Mouse (Mus musculus) hindbrain, embryonic 13.5 days (tissue): ENCODE results near the gene Gm45717. TPM values are rescaled to one million over a fixed set of nuclear protein-coding genes. Genes with fewer than 3 reads are reported as not detected.

ENCODE experiments used
- ATAC-seq: fragments of 200-750 bp; cut with Nextera tagmentation; 2 replicates; pipeline ENCODE4 v1.8.0; 2017; ENCODE audit warnings: moderate TSS enrichment; ENCODE audit not compliant: low FRiP score
- H3K27ac ChIP-seq: fragments of 300-500 bp; sonication (generic); 2 replicates; pipeline ENCODE4 v1.5.1; 2015; ENCODE audit warnings: inconsistent platforms, mild to moderate bottlenecking, moderate library complexity
- H3K27me3 ChIP-seq: fragments of 300-500 bp; sonication (generic); 2 replicates; pipeline ENCODE4 v1.6.1; 2015; ENCODE audit warnings: mild to moderate bottlenecking, inconsistent platforms
- H3K36me3 ChIP-seq: fragments of 300-500 bp; sonication (generic); 2 replicates; pipeline ENCODE4 v1.6.1; 2015; ENCODE audit warnings: mild to moderate bottlenecking, inconsistent platforms
- H3K4me1 ChIP-seq: fragments of 300-500 bp; sonication (generic); replicated peaks from 2 replicates; pipeline ENCODE4 v1.6.1; 2015; ENCODE audit warnings: inconsistent platforms
- H3K4me2 ChIP-seq: fragments of 300-500 bp; sonication (generic); 2 replicates; pipeline ENCODE4 v1.6.1; 2015; ENCODE audit warnings: inconsistent platforms, mild to moderate bottlenecking, moderate library complexity
- H3K4me3 ChIP-seq: fragments of 300-500 bp; sonication (generic); 2 replicates; pipeline ENCODE4 v1.5.1; 2015; ENCODE audit warnings: mild to moderate bottlenecking, inconsistent platforms
- H3K9ac ChIP-seq: fragments of 300-500 bp; sonication (generic); 2 replicates; pipeline ENCODE4 v1.6.1; 2015; ENCODE audit warnings: mild to moderate bottlenecking, inconsistent platforms
- H3K9me3 ChIP-seq: fragments of 300-500 bp; sonication (generic); 2 replicates; pipeline ENCODE4 v1.6.1; 2016; ENCODE audit warnings: inconsistent platforms
- WGBS: fragments of 180-500 bp; shearing (Covaris S2); methylation state at CpG from one replicate; pipeline ENCODE4 v1.1.7; 2015; 5-methylcytosine and 5-hydroxymethylcytosine counted together
- polyA plus RNA-seq: library from polyadenylated mRNA; unstranded; fragments of >200 nt; fragmentation: Nextera tagmentation; extraction: Ambion mirVana; gene quantifications from 2 replicates; pipeline ENCODE4 v1.2.1, GENCODE M21; 2015

Gm45717 gene
- polyA plus RNA-seq, 1 experiment from 2014 or later = not detected

DNA sequence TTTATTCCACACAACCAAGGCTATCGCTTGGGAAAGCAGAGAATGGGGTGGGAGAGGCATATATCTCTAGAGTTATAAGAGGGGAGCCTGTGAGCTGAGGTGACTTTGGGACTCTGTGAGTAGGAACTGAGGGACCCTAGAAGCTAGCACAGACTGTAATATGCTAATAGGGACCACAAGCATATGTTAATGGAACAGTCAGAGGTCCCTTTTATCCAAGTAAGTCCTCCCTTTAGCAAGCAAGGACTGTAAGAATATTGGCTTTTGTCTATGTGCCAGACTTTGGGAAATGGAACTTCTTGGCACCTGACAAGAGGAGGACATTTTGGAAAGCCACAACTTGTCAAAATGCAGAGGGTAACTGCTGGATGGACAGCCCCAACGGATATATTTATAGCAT, 16.8 kb downstream of the Gm45717 start:
- no peaks in the 10 kb centered on the region for H3K9me3 ChIP-seq
- H3K4me1 ChIP-seq = peaks cover 19% of the 10 kb centered on the region
- no peak overlapping the region for H3K9ac ChIP-seq
- no peak overlapping the region for H3K4me3 ChIP-seq
- H3K36me3 ChIP-seq = no peaks in the 10 kb centered on the region
- no peak for ATAC-seq
- no peak overlapping the region for H3K27ac ChIP-seq
- no peak overlapping the region for H3K4me2 ChIP-seq
- 22% methylated on average over 2 of the region's 2 CpGs for WGBS
- peaks cover 2% of the 10 kb centered on the region; the same call in 1 of the 2 replicates for H3K27me3 ChIP-seq

- H3K4me3 ChIP-seq = no peak overlapping the region
- H3K36me3 ChIP-seq = no peaks in the 10 kb centered on the region
- no peak overlapping the region for H3K9ac ChIP-seq
- peaks cover 19% of the 10 kb centered on the region for H3K4me1 ChIP-seq
- peaks cover 2% of the 10 kb centered on the region; the same call in 1 of the 2 replicates for H3K27me3 ChIP-seq
- no peak overlapping the region for H3K4me2 ChIP-seq
- no peak overlapping the region for H3K27ac ChIP-seq
- no peaks in the 10 kb centered on the region for H3K9me3 ChIP-seq
- WGBS = 39% methylated on average over 3 of the region's 3 CpGs
- no peak for ATAC-seq
Observed at GRCm38 (mm10) chr7:140938436-140938835, 17.3 kb downstream of the Gm45717 start.

DNA sequence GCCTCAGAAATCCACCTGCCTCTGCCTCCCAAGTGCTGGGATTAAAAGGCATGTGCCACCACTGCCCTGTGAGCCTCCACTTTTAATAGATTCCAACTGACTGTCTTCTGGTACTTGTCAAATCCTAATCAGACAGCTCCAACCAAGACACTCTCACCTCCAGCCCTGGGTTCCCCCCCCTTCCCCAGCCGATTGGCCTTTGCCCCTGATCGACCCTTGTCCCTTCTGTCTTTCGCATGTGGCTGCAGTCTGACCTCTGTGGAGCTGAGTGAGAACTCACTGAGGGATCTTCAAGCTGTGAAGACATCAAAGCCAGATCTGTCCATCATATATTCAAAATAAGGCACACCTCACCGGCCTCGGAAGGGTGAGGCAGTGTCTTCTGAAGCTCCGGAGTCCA, 28.6 kb downstream of the Gm45717 start:
- no peaks in the 10 kb centered on the region for H3K36me3 ChIP-seq
- WGBS = 88% methylated on average over 6 of the region's 6 CpGs
- no peak overlapping the region for H3K4me3 ChIP-seq
- no peak overlapping the region for H3K27ac ChIP-seq
- ATAC-seq = no peak
- no peaks in the 10 kb centered on the region for H3K9me3 ChIP-seq
- peaks cover 16% of the 10 kb centered on the region for H3K4me1 ChIP-seq
- H3K27me3 ChIP-seq = peaks cover 36% of the 10 kb centered on the region
- H3K4me2 ChIP-seq = no peak overlapping the region
- no peak overlapping the region for H3K9ac ChIP-seq

DNA sequence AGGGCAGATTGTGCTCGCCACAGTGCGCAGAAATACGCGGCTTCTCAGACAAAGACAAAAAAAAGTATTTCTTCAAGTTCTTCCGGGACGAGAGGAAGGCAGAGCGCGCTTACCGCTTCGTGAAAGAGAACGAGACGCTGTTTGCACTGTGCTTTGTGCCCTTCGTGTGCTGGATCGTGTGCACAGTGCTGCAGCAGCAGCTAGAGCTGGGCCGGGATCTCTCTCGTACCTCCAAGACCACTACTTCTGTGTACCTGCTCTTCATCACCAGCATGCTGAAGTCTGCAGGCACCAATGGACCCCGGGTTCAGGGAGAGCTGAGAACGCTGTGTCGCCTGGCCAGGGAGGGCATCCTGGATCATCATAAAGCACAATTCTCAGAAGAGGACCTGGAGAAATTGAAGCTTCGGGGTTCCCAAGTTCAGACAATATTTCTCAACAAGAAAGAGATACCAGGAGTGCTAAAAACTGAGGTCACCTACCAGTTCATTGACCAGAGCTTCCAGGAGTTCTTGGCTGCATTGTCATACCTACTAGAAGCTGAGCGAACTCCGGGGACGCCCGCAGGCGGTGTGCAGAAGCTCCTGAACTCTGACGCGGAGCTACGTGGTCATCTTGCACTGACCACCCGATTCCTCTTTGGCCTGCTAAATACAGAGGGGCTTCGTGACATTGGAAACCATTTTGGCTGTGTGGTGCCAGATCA, 32.5 kb downstream of the Gm45717 start:
- Histone ChIP-seq H3K4me1 (peaks cover 25% of the 10 kb centered on the region), H3K9ac (peak overlapping the region; percentile 61), H3K4me3 (peak overlapping the region; percentile 42), H3K4me2 (peak overlapping the region; percentile 90), H3K36me3 (no peaks in the 10 kb centered on the region), H3K9me3 (no peaks in the 10 kb centered on the region), H3K27ac (no peak overlapping the region), H3K27me3 (peaks cover 72% of the 10 kb centered on the region)
- ATAC-seq = no peak
- 24% methylated on average over 30 of the region's 30 CpGs for WGBS

DNA sequence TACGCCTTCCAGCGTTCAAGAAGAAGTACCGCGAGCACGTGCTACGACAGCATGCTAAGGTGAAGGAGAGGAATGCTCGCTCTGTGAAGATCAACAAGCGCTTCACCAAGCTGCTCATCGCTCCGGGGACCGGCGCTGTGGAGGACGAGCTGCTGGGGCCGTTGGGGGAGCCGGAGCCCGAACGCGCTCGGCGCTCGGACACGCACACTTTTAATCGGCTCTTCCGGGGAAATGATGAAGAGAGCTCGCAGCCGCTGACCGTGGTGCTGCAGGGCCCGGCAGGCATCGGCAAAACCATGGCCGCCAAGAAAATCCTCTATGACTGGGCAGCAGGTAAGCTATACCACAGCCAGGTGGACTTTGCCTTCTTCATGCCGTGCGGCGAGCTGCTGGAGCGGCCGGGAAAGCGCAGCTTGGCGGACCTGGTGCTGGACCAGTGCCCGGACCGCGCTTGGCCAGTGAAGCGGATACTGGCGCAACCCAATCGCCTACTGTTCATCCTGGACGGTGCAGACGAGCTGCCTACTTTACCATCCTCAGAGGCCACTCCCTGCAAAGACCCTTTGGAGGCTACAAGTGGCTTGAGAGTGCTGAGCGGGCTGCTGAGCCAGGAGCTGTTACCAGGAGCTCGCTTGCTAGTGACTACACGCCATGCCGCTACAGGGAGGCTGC, 33.2 kb downstream of the Gm45717 start:
- Histone ChIP-seq H3K9ac (peak overlapping the region; percentile 61), H3K4me2 (peak overlapping the region; percentile 90), H3K27ac (no peak overlapping the region), H3K36me3 (no peaks in the 10 kb centered on the region), H3K9me3 (no peaks in the 10 kb centered on the region), H3K4me1 (peaks cover 25% of the 10 kb centered on the region), H3K27me3 (peaks cover 79% of the 10 kb centered on the region), H3K4me3 (peak overlapping the region; percentile 42)
- WGBS = under 1% methylated on average over 49 of the region's 49 CpGs
- peak; percentile 54; the same call in 1 of the 2 replicates for ATAC-seq

DNA sequence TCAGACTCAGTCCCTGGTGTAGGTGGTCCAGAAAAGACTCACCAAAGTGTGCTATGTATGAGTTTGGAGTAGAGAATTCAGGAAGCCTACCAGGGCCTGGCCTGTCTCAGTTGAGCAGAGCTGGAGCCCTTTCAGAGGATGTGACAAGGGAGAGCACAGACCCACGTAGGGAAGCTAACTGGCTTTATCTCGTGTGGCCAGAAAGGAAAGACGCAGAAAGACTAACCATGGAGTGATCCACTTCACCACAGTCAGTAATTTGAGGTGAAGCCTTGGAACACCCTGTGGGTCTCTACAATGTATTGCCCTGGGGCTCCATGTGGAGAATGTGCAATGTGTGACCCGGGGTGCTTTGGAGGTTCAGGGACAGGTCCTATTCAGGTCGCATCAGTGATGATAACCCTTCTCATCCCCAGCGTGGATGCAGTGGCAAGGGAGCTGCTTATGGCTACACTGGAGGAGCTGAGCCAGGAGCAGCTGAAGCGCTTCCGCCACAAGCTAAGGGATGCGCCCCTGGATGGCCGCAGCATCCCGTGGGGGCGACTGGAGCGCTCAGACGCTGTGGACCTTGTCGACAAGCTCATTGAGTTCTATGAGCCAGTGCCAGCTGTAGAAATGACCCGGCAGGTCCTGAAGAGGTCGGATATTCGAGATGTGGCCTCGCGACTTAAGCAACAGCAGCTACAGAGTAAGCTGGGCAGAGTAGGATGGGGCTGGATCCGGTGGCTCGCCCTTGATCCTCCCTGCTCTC, 34.3 kb downstream of the Gm45717 start:
- Histone ChIP-seq H3K27ac (no peak overlapping the region), H3K4me3 (peak overlapping the region; percentile 42), H3K4me2 (peak overlapping the region; percentile 90), H3K4me1 (peaks cover 25% of the 10 kb centered on the region), H3K27me3 (peaks cover 79% of the 10 kb centered on the region), H3K36me3 (no peaks in the 10 kb centered on the region), H3K9ac (no peak overlapping the region), H3K9me3 (no peaks in the 10 kb centered on the region)
- 27% methylated on average over 22 of the region's 22 CpGs for WGBS
- ATAC-seq = no peak

DNA sequence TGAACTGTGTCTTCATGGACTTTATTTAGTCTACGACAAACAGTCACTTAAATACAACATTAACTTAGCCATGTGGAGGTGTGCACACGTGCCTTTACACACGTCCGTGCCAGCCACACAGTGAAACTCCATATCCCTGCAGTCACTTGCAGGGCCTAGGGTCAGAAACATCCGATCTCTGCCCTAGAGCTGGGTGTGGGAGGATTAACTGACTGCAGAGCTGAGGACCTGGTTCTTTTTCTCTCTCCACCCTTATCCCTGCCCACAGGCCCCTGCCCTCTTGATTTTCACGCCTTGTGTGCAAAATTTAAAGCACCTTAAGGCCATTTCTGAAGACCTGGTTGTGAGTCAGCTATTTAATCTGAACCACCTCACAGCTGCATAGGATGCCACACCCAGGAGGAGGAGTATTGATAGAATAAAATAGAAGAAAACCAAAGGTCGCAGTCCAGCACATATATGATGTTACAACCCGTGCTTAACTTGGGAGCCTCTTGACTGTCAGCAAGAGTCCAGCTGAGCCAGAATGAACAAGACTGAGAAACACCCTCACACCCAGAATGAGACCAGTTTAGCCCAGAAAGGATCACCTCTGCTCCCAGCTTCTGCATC, 35.2 kb downstream of the Gm45717 start, which contains the start of gene Nlrp6:
Gene Nlrp6, plus strand, starts transcription at position 485 of the 612 bp plus-strand sequence.
- Histone ChIP-seq H3K9ac (no peak within 1 kb of the TSS), H3K36me3 (no peaks in the 10 kb centered on the region), H3K27me3 (peaks cover 79% of the 10 kb centered on the region), H3K4me2 (peak within 1 kb of the TSS; percentile 90; the same call in 1 of the 2 replicates), H3K4me1 (peaks cover 25% of the 10 kb centered on the region), H3K4me3 (peak within 1 kb of the TSS; percentile 42), H3K27ac (no peak within 1 kb of the TSS), H3K9me3 (no peaks in the 10 kb centered on the region)
- ATAC-seq = no peak
- WGBS = 81% methylated on average over 8 of the region's 8 CpGs

- Histone ChIP-seq H3K27ac (no peak overlapping the region), H3K9ac (no peak overlapping the region), H3K4me2 (no peak overlapping the region), H3K27me3 (peaks cover 73% of the 10 kb centered on the region), H3K9me3 (no peaks in the 10 kb centered on the region), H3K4me3 (no peak overlapping the region), H3K36me3 (no peaks in the 10 kb centered on the region), H3K4me1 (peaks cover 25% of the 10 kb centered on the region)
- 87% methylated on average over 4 of the region's 4 CpGs for WGBS
- ATAC-seq = no peak
Observed at GRCm38 (mm10) chr7:140919911-140920310, 35.8 kb downstream of the Gm45717 start.

DNA sequence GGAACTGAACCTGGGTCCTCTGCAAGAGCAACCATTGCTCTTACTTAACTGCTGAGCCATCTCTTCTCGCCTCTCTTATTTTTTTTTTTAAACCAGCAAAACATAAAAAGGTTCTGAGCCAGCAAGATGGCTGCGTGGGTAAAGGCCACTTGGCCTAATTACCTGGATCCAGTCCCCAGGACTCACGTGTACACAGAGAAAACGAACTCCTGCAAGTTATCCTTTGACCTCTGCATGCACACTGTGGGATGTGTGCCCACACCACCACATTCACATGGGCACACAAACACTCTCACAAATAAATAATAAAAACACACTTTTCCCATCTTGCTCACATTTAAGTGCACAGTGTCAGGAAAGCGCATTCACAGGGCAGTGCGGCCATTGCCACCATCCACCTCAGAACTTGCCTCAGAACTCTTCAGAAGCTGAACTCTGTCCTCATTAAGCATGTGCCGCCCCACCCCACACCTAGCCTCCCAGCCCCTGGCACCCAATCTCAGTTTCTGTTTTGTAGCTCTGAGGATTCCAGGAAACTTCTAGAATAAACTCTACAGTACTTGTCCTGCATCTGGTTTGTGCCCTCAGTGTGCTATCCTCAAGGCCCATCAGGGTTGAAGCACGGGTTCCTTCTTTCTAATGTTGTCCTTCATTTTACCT, 41.6 kb downstream of the Gm45717 start:
- Histone ChIP-seq H3K4me1 (no peaks in the 10 kb centered on the region), H3K4me3 (no peak overlapping the region)

GRCm38 (mm10) chr7:140912846-140913482, 42.8 kb downstream of the Gm45717 start:
- H3K4me1 ChIP-seq = peaks cover 5% of the 10 kb centered on the region; the same call in 1 of the 2 replicates
- no peak overlapping the region for H3K27ac ChIP-seq
- ATAC-seq = no peak
- H3K9ac ChIP-seq = no peak overlapping the region
- H3K36me3 ChIP-seq = no peaks in the 10 kb centered on the region
- no peak overlapping the region for H3K4me2 ChIP-seq
- peaks cover 7% of the 10 kb centered on the region; the same call in 1 of the 2 replicates for H3K27me3 ChIP-seq
- no peak overlapping the region for H3K4me3 ChIP-seq
- 71% methylated on average over 5 of the region's 5 CpGs for WGBS
- H3K9me3 ChIP-seq = no peaks in the 10 kb centered on the region

More for the DNA sequence above, 41.6 kb downstream of the Gm45717 start:
- no peaks in the 10 kb centered on the region for H3K9me3 ChIP-seq
- H3K27ac ChIP-seq = no peak overlapping the region
- H3K36me3 ChIP-seq = no peaks in the 10 kb centered on the region
- no peak overlapping the region for H3K4me2 ChIP-seq
- ATAC-seq = no peak
- no peak overlapping the region for H3K9ac ChIP-seq
- H3K27me3 ChIP-seq = peaks cover 16% of the 10 kb centered on the region
- 87% methylated on average over 8 of the region's 8 CpGs for WGBS

GRCm38 (mm10) chr7:140912293-140912692, 43.4 kb downstream of the Gm45717 start:
- WGBS = 69% methylated on average over 3 of the region's 3 CpGs
- no peak overlapping the region for H3K4me2 ChIP-seq

More at GRCm38 (mm10) chr7:140912293-140912692, 43.4 kb downstream of the Gm45717 start:
- no peak overlapping the region for H3K4me3 ChIP-seq
- H3K36me3 ChIP-seq = no peaks in the 10 kb centered on the region
- no peaks in the 10 kb centered on the region for H3K9me3 ChIP-seq
- ATAC-seq = no peak
- H3K9ac ChIP-seq = no peak overlapping the region
- H3K27me3 ChIP-seq = 0 out of 2 replicates have a peak, but pooled peaks cover under 1% of the 10 kb centered on the region
- H3K27ac ChIP-seq = no peak overlapping the region
- peaks cover 5% of the 10 kb centered on the region; the same call in 1 of the 2 replicates for H3K4me1 ChIP-seq
